Mouse (Mus musculus): ENCODE data around the gene Myl7. TPM values are rescaled to one million over a fixed set of nuclear protein-coding genes. Genes with fewer than 3 reads are reported as not detected.

The Myl7 gene
- polyA plus RNA-seq, 1 experiment from 2014 or later: 1.7 TPM

DNA sequence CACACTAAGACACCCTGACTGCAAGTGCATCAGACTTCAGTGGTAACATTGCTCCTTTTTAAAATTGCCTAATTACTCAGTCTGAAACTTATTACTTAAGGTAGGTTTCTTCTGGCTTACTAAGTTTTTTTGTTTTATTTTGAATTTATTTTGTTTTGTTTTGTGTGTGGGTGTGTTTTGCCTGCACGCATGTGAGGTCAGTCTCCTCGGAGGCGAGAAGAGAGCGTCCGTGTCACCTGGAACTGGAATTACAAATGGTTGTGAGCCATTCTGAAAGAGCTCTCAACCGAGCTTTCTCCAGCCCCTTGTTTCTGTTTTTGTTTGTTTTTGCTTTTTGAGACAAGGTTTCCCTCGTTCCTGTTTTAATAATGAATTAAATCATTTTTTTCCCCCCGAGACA lies 19.9 kb downstream of the Myl7 start:
- H3K27me3 ChIP-seq: no peaks in the 10 kb centered on the region
- WGBS: 44% methylated on average over 8 of the region's 8 CpGs
- peak overlapping the region; percentile 58 for H3K9ac ChIP-seq
- peak overlapping the region; percentile 56 for H3K4me2 ChIP-seq (replicated peaks)
- H3K9me3 ChIP-seq (replicated peaks): no peaks in the 10 kb centered on the region
- H3K27ac ChIP-seq: peak overlapping the region; percentile 90
- H3K4me1 ChIP-seq: peaks cover 15% of the 10 kb centered on the region
- H3K36me3 ChIP-seq: peaks cover 17% of the 10 kb centered on the region
- H3K4me3 ChIP-seq: peak overlapping the region; percentile 65
- no peak for ATAC-seq (ENCODE audit: low FRiP score)

DNA sequence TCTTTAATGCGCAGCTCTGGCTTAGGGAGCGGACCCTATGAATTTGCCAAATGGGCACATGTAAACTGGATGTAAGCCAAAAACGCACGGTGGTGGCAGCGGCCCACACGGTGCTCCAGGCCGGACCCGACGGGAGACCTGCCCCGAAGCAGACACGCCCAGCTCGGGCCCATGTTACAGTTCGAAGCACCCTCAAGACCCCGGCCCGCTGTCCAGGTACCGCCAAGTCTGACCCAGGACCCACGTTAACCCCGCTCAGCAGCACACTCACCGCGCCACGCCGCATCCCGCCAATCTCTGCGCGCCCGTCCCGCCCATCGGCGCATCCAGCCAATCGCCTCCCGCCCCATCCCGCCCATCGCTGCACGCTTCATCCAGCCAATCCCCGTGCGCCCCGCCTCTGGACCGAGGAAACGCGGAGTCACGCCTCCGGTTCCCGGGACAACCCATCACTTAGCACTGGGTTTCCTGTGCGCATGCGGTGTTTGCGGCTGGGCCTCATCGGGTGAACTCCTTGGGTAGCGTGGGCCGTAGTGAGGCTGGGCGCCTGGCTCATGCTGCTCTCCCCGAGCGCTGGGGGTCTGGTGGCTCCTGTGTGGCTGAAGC lies 20.6 kb downstream of the Myl7 start, which contains the start of gene Pold2:
Pold2 (minus strand) TSS at position 372 of the 606 bp plus-strand sequence.
- H3K36me3 ChIP-seq: peaks cover 23% of the 10 kb centered on the region
- WGBS: under 1% methylated on average over 38 of the region's 52 CpGs
- no peaks in the 10 kb centered on the region for H3K9me3 ChIP-seq (replicated peaks)
- no peaks in the 10 kb centered on the region for H3K27me3 ChIP-seq
- H3K27ac ChIP-seq: peak within 1 kb of the TSS; percentile 90
- H3K9ac ChIP-seq: peak within 1 kb of the TSS; percentile 66
- peaks cover 15% of the 10 kb centered on the region for H3K4me1 ChIP-seq
- peak; percentile 98 for ATAC-seq (ENCODE audit: low FRiP score)
- peak within 1 kb of the TSS; percentile 56 for H3K4me2 ChIP-seq (replicated peaks)
- H3K4me3 ChIP-seq: peak within 1 kb of the TSS; percentile 65

DNA sequence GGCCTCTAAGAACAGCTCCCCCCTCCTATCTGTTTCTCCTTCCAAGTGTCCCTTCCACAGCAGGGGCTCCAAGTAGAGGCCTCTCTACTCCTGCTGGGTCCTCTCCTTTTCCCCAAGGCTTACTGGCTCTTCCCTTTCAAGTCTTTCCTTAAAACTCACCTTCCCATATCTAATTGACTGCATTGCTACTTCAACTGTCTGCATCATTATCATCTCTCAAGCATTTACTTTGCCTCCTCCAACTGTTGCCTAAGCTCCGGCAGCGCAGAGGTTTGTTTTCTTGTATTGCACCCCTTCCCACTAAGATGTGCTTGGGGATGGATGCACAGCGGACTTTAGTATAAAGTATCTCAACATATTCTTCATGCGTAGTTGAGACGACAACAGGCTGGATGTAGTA lies 21.2 kb downstream of the Myl7 start:
- peak overlapping the region; percentile 56 for H3K4me2 ChIP-seq (replicated peaks)
- H3K9ac ChIP-seq: peak overlapping the region; percentile 51
- H3K36me3 ChIP-seq: peaks cover 29% of the 10 kb centered on the region
- ATAC-seq (ENCODE audit: low FRiP score): no peak
- 5% methylated on average over 5 of the region's 5 CpGs for WGBS
- peaks cover 15% of the 10 kb centered on the region for H3K4me1 ChIP-seq
- no peak overlapping the region for H3K27ac ChIP-seq
- no peaks in the 10 kb centered on the region for H3K27me3 ChIP-seq
- peak overlapping the region; percentile 65 for H3K4me3 ChIP-seq
- H3K9me3 ChIP-seq (replicated peaks): no peaks in the 10 kb centered on the region

DNA sequence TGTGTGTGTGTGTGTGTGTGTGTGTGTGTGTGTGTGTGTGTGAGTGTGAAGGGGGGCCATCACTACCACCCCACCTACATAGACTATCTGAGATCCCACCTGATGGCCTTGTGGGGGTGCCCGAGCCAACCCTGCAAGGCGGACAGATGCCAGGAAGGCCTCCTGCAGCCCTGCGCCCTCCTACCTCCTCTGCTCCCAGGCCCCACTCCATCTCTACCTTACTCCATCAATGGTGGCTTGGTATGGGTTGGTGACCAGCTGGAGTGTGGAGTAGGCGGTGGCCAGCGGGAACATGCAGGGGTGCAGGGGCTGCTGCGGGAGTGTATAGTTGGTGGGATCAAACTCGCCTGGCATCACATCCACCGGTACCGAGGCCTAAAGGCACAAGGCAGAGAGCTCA lies 25.4 kb downstream of the Myl7 start:
- Histone ChIP-seq H3K36me3 (peaks cover 59% of the 10 kb centered on the region), H3K27me3 (no peaks in the 10 kb centered on the region), H3K9ac (no peak overlapping the region), H3K4me3 (no peak overlapping the region), H3K4me1 (peaks cover 12% of the 10 kb centered on the region), H3K27ac (no peak overlapping the region), H3K9me3 (replicated peaks) (no peaks in the 10 kb centered on the region), H3K4me2 (replicated peaks) (no peak overlapping the region)
- WGBS: 98% methylated on average over 9 of the region's 9 CpGs
- no peak for ATAC-seq (ENCODE audit: low FRiP score)

DNA sequence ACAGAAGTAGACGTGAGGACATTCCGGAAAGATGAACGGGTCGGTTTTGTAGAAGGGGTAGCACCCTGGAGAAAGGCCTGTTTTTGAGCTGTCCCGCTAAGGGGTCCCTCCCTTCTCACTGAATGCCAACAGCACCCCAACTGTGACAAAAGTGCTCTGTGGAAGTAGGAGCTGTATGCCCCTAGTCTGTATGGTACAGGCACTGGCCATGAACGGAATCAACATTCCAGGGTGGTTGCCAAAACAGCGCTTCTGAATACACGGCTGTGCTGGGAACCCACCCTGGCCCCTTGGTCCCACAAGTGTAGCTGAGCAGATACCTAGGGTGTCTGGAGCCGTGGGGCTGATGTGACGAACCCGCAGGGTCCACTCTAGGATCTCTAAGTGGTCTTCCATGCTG lies 25.9 kb downstream of the Myl7 start:
- Histone ChIP-seq H3K9ac (no peak overlapping the region), H3K36me3 (peaks cover 59% of the 10 kb centered on the region), H3K27ac (no peak overlapping the region), H3K9me3 (replicated peaks) (no peaks in the 10 kb centered on the region), H3K4me2 (replicated peaks) (no peak overlapping the region), H3K27me3 (no peaks in the 10 kb centered on the region), H3K4me3 (no peak overlapping the region), H3K4me1 (peaks cover 12% of the 10 kb centered on the region)
- 95% methylated on average over 11 of the region's 11 CpGs for WGBS
- ATAC-seq (ENCODE audit: low FRiP score): no peak

DNA sequence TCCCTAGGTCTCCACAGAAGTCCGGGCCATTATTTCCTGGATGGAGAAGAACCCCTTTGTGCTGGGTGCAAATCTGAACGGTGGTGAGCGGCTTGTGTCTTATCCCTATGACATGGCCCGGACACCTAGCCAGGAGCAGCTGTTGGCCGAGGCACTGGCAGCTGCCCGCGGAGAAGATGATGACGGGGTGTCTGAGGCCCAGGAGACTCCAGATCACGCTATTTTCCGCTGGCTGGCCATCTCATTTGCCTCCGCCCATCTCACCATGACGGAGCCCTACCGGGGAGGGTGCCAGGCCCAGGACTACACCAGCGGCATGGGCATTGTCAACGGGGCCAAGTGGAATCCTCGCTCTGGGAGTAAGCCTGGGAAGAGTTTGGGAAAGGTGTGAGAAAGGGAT lies 28.5 kb downstream of the Myl7 start:
- H3K36me3 ChIP-seq: peaks cover 55% of the 10 kb centered on the region
- H3K9me3 ChIP-seq (replicated peaks): no peaks in the 10 kb centered on the region
- H3K4me1 ChIP-seq: no peaks in the 10 kb centered on the region
- H3K4me3 ChIP-seq: no peak overlapping the region
- WGBS: 95% methylated on average over 16 of the region's 16 CpGs
- H3K27ac ChIP-seq: no peak overlapping the region
- H3K9ac ChIP-seq: no peak overlapping the region
- no peak for ATAC-seq (ENCODE audit: low FRiP score)
- no peaks in the 10 kb centered on the region for H3K27me3 ChIP-seq
- no peak overlapping the region for H3K4me2 ChIP-seq (replicated peaks)

DNA sequence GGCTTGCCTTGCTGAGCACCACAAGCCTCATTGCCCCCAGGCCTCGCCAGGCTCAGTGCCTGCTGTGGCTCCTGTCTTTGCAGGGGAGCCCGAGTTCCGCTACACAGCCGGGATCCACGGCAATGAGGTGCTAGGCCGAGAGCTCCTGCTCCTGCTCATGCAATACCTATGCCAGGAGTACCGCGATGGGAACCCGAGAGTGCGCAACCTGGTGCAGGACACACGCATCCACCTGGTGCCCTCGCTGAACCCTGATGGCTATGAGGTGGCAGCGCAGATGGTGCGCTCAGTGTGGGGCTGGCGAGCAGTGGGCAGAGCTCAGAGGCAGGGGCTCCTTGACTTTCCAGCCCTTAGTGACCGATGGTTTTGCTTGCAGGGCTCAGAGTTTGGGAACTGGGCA lies 29.3 kb downstream of the Myl7 start:
- Histone ChIP-seq H3K9ac (no peak overlapping the region), H3K4me2 (replicated peaks) (no peak overlapping the region), H3K27ac (no peak overlapping the region), H3K36me3 (peaks cover 49% of the 10 kb centered on the region), H3K27me3 (peaks cover under 1% of the 10 kb centered on the region; the same call in 1 of the 2 replicates), H3K4me1 (no peaks in the 10 kb centered on the region), H3K4me3 (no peak overlapping the region), H3K9me3 (replicated peaks) (no peaks in the 10 kb centered on the region)
- no peak for ATAC-seq (ENCODE audit: low FRiP score)
- 94% methylated on average over 16 of the region's 16 CpGs for WGBS

DNA sequence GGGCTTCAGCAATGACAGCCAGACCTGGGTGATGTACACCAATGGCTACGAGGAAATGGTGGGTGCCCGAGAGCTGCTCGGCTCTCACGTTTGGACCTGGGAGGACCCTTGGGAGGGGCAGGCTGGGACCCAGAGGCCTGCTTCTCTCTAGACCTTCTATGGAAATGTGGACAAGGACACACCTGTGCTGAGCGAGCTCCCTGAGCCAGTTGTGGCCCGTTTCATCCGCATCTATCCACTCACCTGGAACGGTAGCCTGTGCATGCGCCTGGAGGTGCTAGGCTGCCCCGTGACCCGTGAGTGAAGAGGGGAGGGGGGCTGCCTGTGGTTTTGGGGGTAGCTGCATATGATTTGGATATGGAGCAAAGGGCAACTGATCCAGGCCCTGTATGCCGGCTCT lies 30.3 kb downstream of the Myl7 start:
- WGBS: 94% methylated on average over 12 of the region's 12 CpGs
- ATAC-seq (ENCODE audit: low FRiP score): no peak
- Histone ChIP-seq H3K4me3 (no peak overlapping the region), H3K4me2 (replicated peaks) (no peak overlapping the region), H3K4me1 (no peaks in the 10 kb centered on the region), H3K36me3 (peaks cover 39% of the 10 kb centered on the region), H3K27ac (no peak overlapping the region), H3K9ac (no peak overlapping the region), H3K9me3 (replicated peaks) (no peaks in the 10 kb centered on the region), H3K27me3 (peaks cover 10% of the 10 kb centered on the region)

DNA sequence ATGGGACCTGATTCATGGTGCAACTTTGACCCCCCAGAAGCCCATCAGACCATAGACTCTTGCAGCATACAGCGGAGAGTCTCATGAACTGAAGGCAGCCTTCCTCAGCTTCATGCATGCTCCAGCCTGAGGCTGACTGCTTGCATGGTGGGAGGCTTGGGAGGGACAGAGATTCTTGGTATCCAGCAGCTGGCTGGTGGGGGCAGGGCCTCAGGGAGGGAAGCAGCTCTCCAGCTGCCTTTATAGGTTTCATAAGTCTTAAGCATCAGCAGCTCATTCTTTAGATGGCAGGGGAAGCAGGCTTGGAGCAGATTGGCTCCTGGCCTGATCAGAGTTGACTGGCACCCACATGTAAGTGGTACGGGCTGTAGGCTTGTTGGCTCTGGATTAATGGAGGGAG lies 31.4 kb downstream of the Myl7 start:
- WGBS: 84% methylated on average over 2 of the region's 2 CpGs

DNA sequence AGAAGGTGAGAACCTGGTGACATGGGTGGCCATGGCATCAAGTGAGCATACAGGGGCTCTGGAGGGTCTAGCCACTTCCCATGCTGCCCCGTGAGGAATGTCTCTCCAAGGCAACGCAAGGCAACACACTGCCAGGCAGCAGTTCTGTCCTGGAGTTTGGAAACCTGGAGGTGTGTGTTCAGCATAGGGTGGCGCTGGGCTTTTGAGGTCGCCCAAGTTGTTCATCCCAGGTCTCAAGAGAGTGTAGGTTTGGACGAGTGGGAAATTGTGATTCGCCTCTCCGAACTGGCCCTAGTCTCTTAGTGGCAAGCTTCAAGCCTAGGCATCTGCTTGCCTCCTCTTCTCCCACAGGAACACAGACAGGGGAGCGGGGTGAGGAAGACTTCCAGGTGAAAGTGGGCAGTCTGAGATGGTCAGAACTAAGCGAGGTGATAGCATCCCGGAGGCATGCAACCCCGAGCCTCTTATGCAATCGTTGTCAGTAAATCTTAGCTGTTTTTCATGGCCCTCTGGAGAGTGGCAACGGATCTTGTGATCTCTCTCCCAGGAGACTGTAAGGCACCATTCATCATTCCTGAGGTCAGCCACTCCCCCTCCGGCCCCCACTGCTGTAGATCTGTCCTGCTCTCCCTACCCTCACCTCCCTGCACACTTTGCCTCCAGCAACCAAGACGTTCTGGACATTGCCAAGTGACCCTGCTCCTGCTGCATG lies 36.0 kb downstream of the Myl7 start:
- Histone ChIP-seq H3K9me3 (replicated peaks) (no peaks in the 10 kb centered on the region), H3K4me1 (peaks cover 18% of the 10 kb centered on the region), H3K4me3 (peak overlapping the region; percentile 38), H3K27me3 (peaks cover 47% of the 10 kb centered on the region), H3K36me3 (no peaks in the 10 kb centered on the region), H3K27ac (no peak overlapping the region), H3K4me2 (replicated peaks) (peak overlapping the region; percentile 60), H3K9ac (peak overlapping the region; percentile 47)
- no peak for ATAC-seq (ENCODE audit: low FRiP score)
- 24% methylated on average over 15 of the region's 15 CpGs for WGBS

More for the DNA sequence above, 31.4 kb downstream of the Myl7 start:
- no peaks in the 10 kb centered on the region for H3K9me3 ChIP-seq (replicated peaks)
- H3K4me2 ChIP-seq (replicated peaks): no peak overlapping the region
- H3K9ac ChIP-seq: no peak overlapping the region
- H3K4me3 ChIP-seq: no peak overlapping the region
- peaks cover 21% of the 10 kb centered on the region for H3K27me3 ChIP-seq
- ATAC-seq (ENCODE audit: low FRiP score): no peak
- peaks cover 8% of the 10 kb centered on the region for H3K4me1 ChIP-seq
- H3K27ac ChIP-seq: no peak overlapping the region
- H3K36me3 ChIP-seq: peaks cover 28% of the 10 kb centered on the region

DNA sequence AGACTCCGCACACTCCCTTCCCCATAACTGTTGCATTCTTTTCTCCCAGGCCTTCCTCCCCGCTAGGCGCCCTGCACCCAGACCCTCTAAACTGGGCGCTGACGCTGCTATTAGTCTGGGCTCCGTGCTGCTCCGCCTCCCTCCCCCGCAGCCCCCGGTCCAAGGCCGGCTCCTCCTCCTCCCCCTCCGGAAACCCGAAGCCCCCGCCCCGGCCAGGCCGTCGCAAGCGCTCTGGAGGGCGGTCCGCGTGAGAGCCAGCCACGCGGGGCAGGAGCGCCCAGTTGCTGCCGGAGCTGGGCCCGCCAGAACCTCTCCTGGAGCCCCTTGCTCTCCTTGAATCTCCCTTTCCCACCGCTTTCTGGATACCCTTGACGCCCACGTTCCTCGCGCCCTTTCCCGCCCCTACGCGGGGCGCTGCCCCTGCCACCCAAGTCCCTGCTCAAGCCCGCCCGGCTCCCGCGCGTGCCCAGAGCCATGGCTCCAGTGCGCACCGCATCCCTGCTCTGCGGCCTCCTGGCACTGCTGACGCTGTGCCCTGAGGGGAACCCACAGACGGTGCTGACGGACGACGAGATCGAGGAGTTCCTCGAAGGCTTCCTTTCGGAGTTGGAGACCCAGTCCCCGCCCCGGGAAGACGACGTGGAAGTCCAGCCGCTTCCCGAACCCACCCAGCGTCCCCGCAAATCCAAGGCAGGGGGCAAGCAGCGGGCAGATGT lies 36.7 kb downstream of the Myl7 start, which contains the start of gene Aebp1:
Aebp1 (plus strand) TSS at position 270 of the 716 bp plus-strand sequence.
- Histone ChIP-seq H3K4me2 (replicated peaks) (peak within 1 kb of the TSS; percentile 60), H3K36me3 (no peaks in the 10 kb centered on the region), H3K9ac (peak within 1 kb of the TSS; percentile 47), H3K4me1 (peaks cover 18% of the 10 kb centered on the region), H3K4me3 (peak within 1 kb of the TSS; percentile 38), H3K9me3 (replicated peaks) (no peaks in the 10 kb centered on the region), H3K27ac (no peak within 1 kb of the TSS), H3K27me3 (peaks cover 47% of the 10 kb centered on the region)
- WGBS: 2% methylated on average over 59 of the region's 59 CpGs
- ATAC-seq (ENCODE audit: low FRiP score): no peak

DNA sequence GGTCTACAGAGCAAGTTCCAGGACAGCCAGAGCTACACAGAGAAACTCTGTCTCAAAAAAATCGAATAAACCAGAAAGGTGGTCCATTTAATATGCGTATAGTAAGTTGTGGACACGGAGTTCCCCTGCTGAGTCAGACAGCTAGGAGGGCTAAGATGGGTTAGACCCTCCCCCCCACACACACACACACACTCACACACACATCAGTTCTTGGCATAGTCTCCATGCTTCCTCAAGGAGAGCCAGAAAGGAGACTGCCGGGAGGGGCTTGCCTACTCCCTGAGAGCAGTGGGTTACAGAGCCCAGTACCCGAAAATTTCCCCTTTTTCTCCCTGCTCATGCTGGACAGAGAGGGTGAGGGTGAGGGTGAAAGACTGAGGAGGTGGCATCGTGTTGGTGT lies 37.9 kb downstream of the Myl7 start:
- H3K27me3 ChIP-seq: peaks cover 47% of the 10 kb centered on the region
- no peak overlapping the region for H3K4me3 ChIP-seq
- H3K36me3 ChIP-seq: no peaks in the 10 kb centered on the region
- ATAC-seq (ENCODE audit: low FRiP score): no peak
- no peaks in the 10 kb centered on the region for H3K9me3 ChIP-seq (replicated peaks)
- H3K4me2 ChIP-seq (replicated peaks): no peak overlapping the region
- no peak overlapping the region for H3K27ac ChIP-seq
- peaks cover 23% of the 10 kb centered on the region for H3K4me1 ChIP-seq
- WGBS: 56% methylated on average over 6 of the region's 6 CpGs
- no peak overlapping the region for H3K9ac ChIP-seq

Measured in hindbrain, embryonic 12.5 days (tissue).